Mouse (Mus musculus) heart, postnatal 0 days (tissue): ENCODE results near the gene Ube2d1. TPM values are rescaled to one million over a fixed set of nuclear protein-coding genes. Genes with fewer than 3 reads are reported as not detected.

Experiments
- ATAC-seq: fragments of 200-750 bp; cut with Nextera tagmentation; 2 replicates; pipeline ENCODE4 v1.8.0; 2017; ENCODE audit warnings: low read depth, moderate number of reproducible peaks, moderate library complexity; ENCODE audit not compliant: insufficient read depth
- DNase-seq: peaks from one replicate; pipeline ENCODE4 v3.0.0-alpha.2; 2016; ENCODE audit warnings: low spot score
- H3K27ac ChIP-seq: fragments of 300-500 bp; sonication (generic); 2 replicates; pipeline ENCODE4 v1.5.1; 2014; ENCODE audit warnings: low read depth, mild to moderate bottlenecking
- H3K27me3 ChIP-seq: fragments of 300-500 bp; sonication (generic); 2 replicates; pipeline ENCODE4 v1.6.1; 2014; ENCODE audit warnings: low read length, mixed read lengths; ENCODE audit not compliant: control insufficient read depth, insufficient read depth
- H3K36me3 ChIP-seq: fragments of 300-500 bp; sonication (generic); replicated peaks from 2 replicates; pipeline ENCODE4 v1.6.1; 2014; ENCODE audit warnings: low read length, mixed read lengths; ENCODE audit not compliant: control insufficient read depth, insufficient read depth
- H3K4me1 ChIP-seq: fragments of 300-500 bp; sonication (generic); 2 replicates; pipeline ENCODE4 v1.6.1; 2014; ENCODE audit warnings: antibody characterized with exemption; ENCODE audit not compliant: control insufficient read depth, insufficient read depth
- H3K4me2 ChIP-seq: fragments of 300-500 bp; sonication (generic); 2 replicates; pipeline ENCODE4 v1.6.1; 2014; ENCODE audit warnings: low read depth, mild to moderate bottlenecking, low read length, moderate library complexity
- H3K4me3 ChIP-seq: fragments of 300-500 bp; sonication (generic); 2 replicates; pipeline ENCODE4 v1.5.1; 2014; ENCODE audit warnings: low read depth, low read length
- H3K9ac ChIP-seq: fragments of 300-500 bp; sonication (generic); replicated peaks from 2 replicates; pipeline ENCODE4 v1.6.1; 2014; ENCODE audit warnings: low read depth, low read length, mixed read lengths
- H3K9me3 ChIP-seq: fragments of 300-500 bp; sonication (generic); replicated peaks from 2 replicates; pipeline ENCODE4 v1.6.1; 2016; ENCODE audit warnings: low read length; ENCODE audit not compliant: control insufficient read depth
- CTCF ChIP-seq: IDR thresholded peaks from 2 replicates; pipeline ENCODE4 v1.5.1; 2016; ENCODE audit warnings: antibody characterized with exemption, control low read depth, low read depth
- EP300 ChIP-seq: IDR thresholded peaks from 2 replicates; pipeline ENCODE4 v1.6.1; 2016; ENCODE audit warnings: antibody characterized with exemption, low read depth
- WGBS: fragments of 180-500 bp; shearing (Covaris S2); extraction: QIAGEN DNeasy Blood & Tissue Kit; methylation state at CpG from one replicate; pipeline ENCODE4 v1.1.7; 2014; 5-methylcytosine and 5-hydroxymethylcytosine counted together
- polyA plus RNA-seq: library from polyadenylated mRNA; unstranded; fragments of >200 nt; fragmentation: Nextera tagmentation; extraction: Ambion mirVana; gene quantifications from 2 replicates; pipeline ENCODE4 v1.2.1, GENCODE M21; 2015
- total RNA-seq: library from RNA; depleted of rRNA; stranded (reverse); fragments of >200 nt; gene quantifications from 2 replicates; pipeline ENCODE4 v1.2.3, GENCODE M21; 2014; ENCODE audit warnings: low replicate concordance

The Ube2d1 gene
- total and polyA plus RNA-seq, 2 experiments from 2014 or later = 19.6 to 45.3 TPM

DNA sequence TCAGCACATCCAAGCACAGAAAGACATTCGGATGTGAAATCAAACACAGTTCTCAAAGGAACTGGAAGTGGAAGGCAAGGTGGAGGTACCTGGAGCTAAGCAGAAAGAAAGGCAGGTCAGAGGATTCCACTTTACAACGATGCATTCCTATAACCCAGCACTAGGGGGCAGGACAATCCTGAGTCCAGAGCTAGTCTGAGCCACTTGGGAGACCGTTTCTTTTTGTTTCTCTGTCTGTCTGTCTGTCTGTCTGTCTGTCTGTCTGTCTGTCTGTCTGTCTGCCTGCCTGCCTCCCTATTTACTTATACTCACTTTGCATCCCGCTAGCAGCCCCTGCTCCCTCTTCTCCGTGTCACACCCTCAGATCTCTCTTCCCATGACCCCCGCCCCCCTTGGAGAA lies 21.1 kb upstream of the Ube2d1 start:
- ATAC-seq = no peak
- H3K27ac ChIP-seq = no peak overlapping the region
- no peak for DNase-seq
- no peak overlapping the region; the same call in 1 of the 2 replicates for H3K4me3 ChIP-seq
- H3K4me1 ChIP-seq = no peaks in the 10 kb centered on the region
- 11% methylated on average over 6 of the region's 6 CpGs for WGBS
- no peaks in the 10 kb centered on the region for H3K36me3 ChIP-seq
- no peaks in the 10 kb centered on the region for H3K9me3 ChIP-seq
- peak overlapping the region; percentile 44 for H3K4me2 ChIP-seq
- no peaks in the 10 kb centered on the region for H3K27me3 ChIP-seq
- TF ChIP-seq EP300 (no peak), CTCF (peak; percentile 52)
- no peak overlapping the region for H3K9ac ChIP-seq

- Histone ChIP-seq H3K9me3 (no peaks in the 10 kb centered on the region), H3K27ac (no peak overlapping the region), H3K4me3 (no peak overlapping the region), H3K27me3 (no peaks in the 10 kb centered on the region), H3K36me3 (no peaks in the 10 kb centered on the region), H3K4me2 (no peak overlapping the region), H3K9ac (no peak overlapping the region), H3K4me1 (no peaks in the 10 kb centered on the region)
- peak; percentile 46 for TF ChIP-seq CTCF
- no peak for TF ChIP-seq EP300
- DNase-seq (no peak), ATAC-seq (no peak)
- WGBS = 21% methylated on average over 5 of the region's 5 CpGs
Observed at GRCm38 (mm10) chr10:71302490-71302889, 17.4 kb upstream of the Ube2d1 start.

DNA sequence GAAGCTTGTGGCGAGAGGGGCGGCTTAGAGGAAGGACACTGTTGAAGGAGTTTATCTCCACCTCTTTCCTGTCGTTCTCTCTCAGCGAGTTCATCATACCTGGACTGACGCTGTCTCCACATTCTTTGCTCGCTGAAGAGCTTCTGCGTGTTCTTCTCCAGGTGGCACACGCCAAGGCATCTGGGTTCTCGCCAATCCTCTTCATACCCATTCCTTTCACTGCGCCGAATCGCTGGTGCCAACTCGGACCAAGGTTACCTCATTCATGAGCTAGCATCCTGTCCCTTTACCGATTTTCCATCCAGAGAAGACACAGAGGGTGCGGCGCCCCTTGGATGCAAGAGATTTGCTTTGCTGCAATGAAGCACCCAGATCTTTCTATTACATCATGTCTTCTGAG lies 15.1 kb upstream of the Ube2d1 start:
- Histone ChIP-seq H3K4me3 (no peak overlapping the region), H3K9me3 (no peaks in the 10 kb centered on the region), H3K4me1 (no peaks in the 10 kb centered on the region), H3K27ac (no peak overlapping the region; the same call in 1 of the 2 replicates), H3K9ac (no peak overlapping the region), H3K36me3 (no peaks in the 10 kb centered on the region), H3K27me3 (no peaks in the 10 kb centered on the region), H3K4me2 (no peak overlapping the region)
- WGBS = 63% methylated on average over 16 of the region's 16 CpGs
- TF ChIP-seq CTCF (no peak), EP300 (no peak)
- ATAC-seq (no peak), DNase-seq (no peak)

- H3K9me3 ChIP-seq = no peaks in the 10 kb centered on the region
- 38% methylated on average over 4 of the region's 4 CpGs for WGBS
- no peak overlapping the region for H3K27ac ChIP-seq
- no peak for ATAC-seq
- H3K27me3 ChIP-seq = no peaks in the 10 kb centered on the region
- H3K4me3 ChIP-seq = no peak overlapping the region
- H3K36me3 ChIP-seq = no peaks in the 10 kb centered on the region
- TF ChIP-seq CTCF (no peak), EP300 (no peak)
- H3K4me2 ChIP-seq = no peak overlapping the region
- no peak for DNase-seq
- no peaks in the 10 kb centered on the region for H3K4me1 ChIP-seq
- H3K9ac ChIP-seq = no peak overlapping the region
Observed at GRCm38 (mm10) chr10:71293245-71293644, 8.2 kb upstream of the Ube2d1 start.

DNA sequence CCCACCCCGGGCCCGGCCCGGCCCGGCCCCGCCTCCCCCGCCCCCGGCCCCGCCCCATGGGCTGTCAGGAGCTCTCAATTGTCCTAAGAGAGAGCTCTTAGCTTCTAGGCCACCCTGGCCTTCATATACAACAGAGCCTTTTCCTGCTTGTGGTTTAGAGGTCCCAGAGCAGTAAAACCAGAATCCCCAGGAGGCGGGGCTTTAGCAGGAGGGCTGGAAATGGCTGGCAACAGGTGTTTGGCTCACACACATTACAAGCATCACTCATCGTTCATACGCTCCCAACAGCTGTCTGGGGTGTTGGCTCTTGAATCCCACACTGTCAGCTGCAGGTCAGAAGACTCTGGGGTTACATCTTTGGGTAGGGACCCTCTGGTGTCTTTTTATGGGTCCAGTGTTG lies 7.2 kb upstream of the Ube2d1 start:
- ATAC-seq (no peak), DNase-seq (no peak)
- no peaks in the 10 kb centered on the region for H3K27me3 ChIP-seq
- H3K9ac ChIP-seq = no peak overlapping the region
- H3K36me3 ChIP-seq = no peaks in the 10 kb centered on the region
- H3K4me3 ChIP-seq = no peak overlapping the region
- H3K4me2 ChIP-seq = peak overlapping the region; percentile 12; the same call in 1 of the 2 replicates
- no peaks in the 10 kb centered on the region for H3K4me1 ChIP-seq
- no peak overlapping the region for H3K27ac ChIP-seq
- no peaks in the 10 kb centered on the region for H3K9me3 ChIP-seq
- TF ChIP-seq CTCF = no peak
- no peak for TF ChIP-seq EP300
- 11% methylated on average over 11 of the region's 11 CpGs for WGBS

DNA sequence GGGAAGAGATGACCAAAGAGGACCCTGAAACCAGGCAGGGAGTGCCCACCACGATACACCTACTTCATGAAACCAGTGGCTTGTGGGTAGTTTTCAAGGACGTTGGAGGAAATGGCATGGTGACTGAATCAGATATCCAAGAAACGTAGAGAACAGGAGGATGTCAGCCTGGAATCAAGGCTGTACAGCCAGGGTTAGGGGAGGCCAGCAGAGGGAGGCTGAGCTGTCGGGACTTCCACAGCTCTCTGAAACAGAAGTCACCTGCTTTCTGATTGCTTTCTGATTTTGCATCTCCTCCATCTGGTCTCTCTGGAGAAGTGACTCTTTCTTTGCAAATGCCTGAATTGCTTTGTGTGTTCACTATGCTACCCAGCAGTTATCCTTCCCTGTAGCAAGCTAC lies 6.7 kb upstream of the Ube2d1 start:
- Histone ChIP-seq H3K4me2 (peak overlapping the region; percentile 12; the same call in 1 of the 2 replicates), H3K4me1 (no peaks in the 10 kb centered on the region), H3K4me3 (no peak overlapping the region), H3K27me3 (no peaks in the 10 kb centered on the region), H3K9ac (no peak overlapping the region), H3K27ac (no peak overlapping the region), H3K36me3 (no peaks in the 10 kb centered on the region), H3K9me3 (no peaks in the 10 kb centered on the region)
- WGBS = 14% methylated on average over 4 of the region's 4 CpGs
- TF ChIP-seq CTCF (no peak), EP300 (no peak)
- ATAC-seq (no peak), DNase-seq (no peak)
